Mouse (Mus musculus): ENCODE data around the gene Rims1. TPM values are rescaled to one million over a fixed set of nuclear protein-coding genes. Genes with fewer than 3 reads are reported as not detected.

Gene Rims1
- total and polyA plus RNA-seq, 2 experiments from 2014 or later = 26.2 to 65.5 TPM

DNA sequence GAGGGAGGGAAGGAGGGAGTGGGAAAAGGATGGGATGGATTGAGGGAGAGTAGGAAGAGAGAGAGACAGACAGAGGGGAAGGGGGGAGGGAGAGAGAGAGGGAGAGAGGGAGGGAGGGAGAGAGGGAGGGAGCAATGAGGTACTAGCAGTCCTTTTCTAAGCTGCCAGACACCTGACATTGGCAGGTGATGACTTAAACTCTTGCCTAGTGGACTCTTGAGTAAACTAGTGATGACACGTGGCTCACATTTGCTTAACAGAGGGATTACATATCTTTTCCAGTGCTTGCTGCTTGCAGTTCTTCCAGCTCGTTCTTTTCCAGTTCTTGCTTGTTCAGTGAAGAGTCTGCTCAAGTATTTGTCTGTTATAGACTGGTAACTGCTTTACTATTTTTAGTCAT lies 160.5 kb downstream of the Rims1 start:
- no peaks in the 10 kb centered on the region for H3K4me1 ChIP-seq (ENCODE audit: insufficient read depth, low read length)
- H3K36me3 ChIP-seq (ENCODE audit: insufficient read depth, low read length) = no peaks in the 10 kb centered on the region
- 40% methylated on average over 2 of the region's 2 CpGs for WGBS
- no peak for TF ChIP-seq CTCF (IDR thresholded peaks at IDR 0.05)
- no peak for DNase-seq (ENCODE audit: low spot score)
- H3K27me3 ChIP-seq (ENCODE audit: insufficient read depth, low read length) = no peaks in the 10 kb centered on the region
- no peak for ATAC-seq (ENCODE audit: low FRiP score)
- H3K4me3 ChIP-seq (ENCODE audit: low read depth, low read length) = no peak overlapping the region
- no peak overlapping the region for H3K9ac ChIP-seq (replicated peaks; ENCODE audit: low read length, poor library complexity, severe bottlenecking)
- H3K4me2 ChIP-seq (ENCODE audit: low read depth, low read length, poor library complexity, severe bottlenecking) = no peak overlapping the region
- no peaks in the 10 kb centered on the region for H3K9me3 ChIP-seq (ENCODE audit: low read length)
- H3K27ac ChIP-seq (ENCODE audit: low read depth, low read length) = no peak overlapping the region

DNA sequence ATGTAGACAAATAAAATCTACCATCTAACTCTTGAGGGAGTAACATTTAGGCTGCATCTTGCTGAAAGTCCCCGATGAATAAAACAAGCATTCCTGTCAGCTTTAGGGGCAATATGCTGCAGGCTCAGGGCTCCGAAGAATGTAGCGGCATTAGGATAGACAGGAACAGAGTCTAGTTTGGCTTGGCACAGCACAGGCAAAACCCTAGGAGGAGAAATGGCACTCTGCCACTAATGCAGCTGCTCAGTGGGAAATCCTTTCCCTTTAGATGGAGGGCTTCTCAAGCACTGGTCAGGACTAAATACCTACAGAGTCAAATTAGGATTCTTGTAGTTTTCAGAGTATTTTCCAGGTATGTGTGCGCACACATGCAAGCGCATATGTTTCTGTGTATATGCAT lies 165.2 kb downstream of the Rims1 start:
- no peak for TF ChIP-seq CTCF (IDR thresholded peaks at IDR 0.05)

DNA sequence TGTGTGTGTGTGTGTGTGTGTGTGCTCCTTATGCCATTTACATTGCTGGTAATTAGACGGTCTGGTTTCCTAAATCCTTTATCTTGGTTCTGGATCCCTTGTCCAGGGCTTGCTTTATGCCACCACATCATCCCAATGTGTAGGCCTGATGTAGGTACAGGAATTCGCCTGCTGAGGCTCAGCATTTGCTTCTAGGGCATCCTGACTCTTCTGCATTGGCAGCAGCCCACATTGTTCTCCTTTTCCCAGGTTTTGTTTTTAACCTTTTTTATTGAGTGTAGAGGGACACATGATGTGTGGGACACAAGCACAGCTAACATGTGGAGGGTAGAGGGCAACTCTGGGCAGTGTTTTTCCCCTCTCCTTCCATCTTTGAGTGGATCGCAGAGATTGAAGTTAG lies 166.1 kb downstream of the Rims1 start:
- ATAC-seq (ENCODE audit: low FRiP score) = no peak
- H3K36me3 ChIP-seq (ENCODE audit: insufficient read depth, low read length) = no peaks in the 10 kb centered on the region
- no peak for TF ChIP-seq CTCF (IDR thresholded peaks at IDR 0.05)
- no peaks in the 10 kb centered on the region for H3K4me1 ChIP-seq (ENCODE audit: insufficient read depth, low read length)
- no peaks in the 10 kb centered on the region for H3K27me3 ChIP-seq (ENCODE audit: insufficient read depth, low read length)
- 91% methylated on average over 3 of the region's 3 CpGs for WGBS
- DNase-seq (ENCODE audit: low spot score) = no peak
- no peak overlapping the region for H3K9ac ChIP-seq (replicated peaks; ENCODE audit: low read length, poor library complexity, severe bottlenecking)
- no peak overlapping the region for H3K4me3 ChIP-seq (ENCODE audit: low read depth, low read length)
- H3K27ac ChIP-seq (ENCODE audit: low read depth, low read length) = no peak overlapping the region
- H3K4me2 ChIP-seq (ENCODE audit: low read depth, low read length, poor library complexity, severe bottlenecking) = no peak overlapping the region
- no peaks in the 10 kb centered on the region for H3K9me3 ChIP-seq (ENCODE audit: low read length)

More for the DNA sequence above, 165.2 kb downstream of the Rims1 start:
- Histone ChIP-seq H3K9ac (replicated peaks; ENCODE audit: low read length, poor library complexity, severe bottlenecking) (no peak overlapping the region), H3K36me3 (ENCODE audit: insufficient read depth, low read length) (no peaks in the 10 kb centered on the region), H3K27me3 (ENCODE audit: insufficient read depth, low read length) (no peaks in the 10 kb centered on the region), H3K4me3 (ENCODE audit: low read depth, low read length) (no peak overlapping the region), H3K4me1 (ENCODE audit: insufficient read depth, low read length) (no peaks in the 10 kb centered on the region), H3K4me2 (ENCODE audit: low read depth, low read length, poor library complexity, severe bottlenecking) (no peak overlapping the region), H3K9me3 (ENCODE audit: low read length) (no peaks in the 10 kb centered on the region), H3K27ac (ENCODE audit: low read depth, low read length) (no peak overlapping the region)
- 68% methylated on average over 5 of the region's 5 CpGs for WGBS
- peak; percentile 77 for DNase-seq (ENCODE audit: low spot score)
- no peak for ATAC-seq (ENCODE audit: low FRiP score)

DNA sequence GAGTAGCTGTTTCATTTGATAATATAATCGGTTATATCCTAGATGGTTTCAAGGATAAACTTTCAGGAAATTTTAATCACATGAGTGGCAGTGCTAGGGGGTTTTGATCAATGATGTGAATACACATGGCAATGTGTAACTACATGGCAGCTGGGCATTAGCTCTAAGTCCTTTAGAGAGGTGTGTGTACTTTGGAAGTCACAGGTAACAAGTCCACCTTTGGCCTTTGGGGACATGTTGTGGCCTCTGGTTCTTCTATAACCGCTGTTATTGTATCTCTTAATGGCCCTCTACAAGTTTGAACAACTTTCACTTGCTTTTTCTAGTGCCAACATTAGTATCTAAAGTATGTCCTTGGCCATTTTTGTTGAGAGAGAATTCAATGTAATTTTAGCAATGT lies 171.9 kb downstream of the Rims1 start:
- Histone ChIP-seq H3K4me3 (ENCODE audit: low read depth, low read length) (no peak overlapping the region), H3K9ac (replicated peaks; ENCODE audit: low read length, poor library complexity, severe bottlenecking) (no peak overlapping the region), H3K36me3 (ENCODE audit: insufficient read depth, low read length) (no peaks in the 10 kb centered on the region), H3K27me3 (ENCODE audit: insufficient read depth, low read length) (no peaks in the 10 kb centered on the region), H3K4me2 (ENCODE audit: low read depth, low read length, poor library complexity, severe bottlenecking) (no peak overlapping the region), H3K9me3 (ENCODE audit: low read length) (no peaks in the 10 kb centered on the region), H3K4me1 (ENCODE audit: insufficient read depth, low read length) (no peaks in the 10 kb centered on the region), H3K27ac (ENCODE audit: low read depth, low read length) (no peak overlapping the region)
- DNase-seq (ENCODE audit: low spot score) = no peak
- WGBS = 97% methylated on average over 2 of the region's 2 CpGs
- TF ChIP-seq CTCF (IDR thresholded peaks at IDR 0.05) = no peak
- ATAC-seq (ENCODE audit: low FRiP score) = no peak

DNA sequence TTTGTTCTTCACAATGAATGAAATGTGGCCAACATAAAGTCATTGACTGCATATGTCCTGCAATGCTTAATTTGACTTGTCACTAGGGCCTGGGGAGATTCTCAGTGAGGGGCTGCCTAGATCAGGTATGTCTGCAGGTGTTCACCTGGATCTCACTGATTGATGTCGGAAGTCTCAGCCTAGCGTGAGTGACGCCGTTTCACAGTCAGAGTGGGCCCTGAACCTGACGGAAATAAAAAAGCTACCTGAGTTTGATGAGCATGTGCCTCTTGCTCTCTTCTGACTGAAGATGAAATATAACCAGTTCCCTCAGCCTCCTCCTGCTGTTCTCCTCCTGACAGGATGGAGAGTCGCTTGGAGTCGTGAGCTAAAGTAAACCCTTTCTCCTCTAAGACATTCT lies 173.2 kb downstream of the Rims1 start:
- TF ChIP-seq CTCF (IDR thresholded peaks at IDR 0.05) = no peak
- no peak overlapping the region for H3K4me2 ChIP-seq (ENCODE audit: low read depth, low read length, poor library complexity, severe bottlenecking)
- no peak overlapping the region for H3K27ac ChIP-seq (ENCODE audit: low read depth, low read length)
- 75% methylated on average over 7 of the region's 7 CpGs for WGBS
- no peak for ATAC-seq (ENCODE audit: low FRiP score)
- no peaks in the 10 kb centered on the region for H3K4me1 ChIP-seq (ENCODE audit: insufficient read depth, low read length)
- DNase-seq (ENCODE audit: low spot score) = no peak
- no peak overlapping the region for H3K9ac ChIP-seq (replicated peaks; ENCODE audit: low read length, poor library complexity, severe bottlenecking)
- no peak overlapping the region for H3K4me3 ChIP-seq (ENCODE audit: low read depth, low read length)
- no peaks in the 10 kb centered on the region for H3K9me3 ChIP-seq (ENCODE audit: low read length)
- H3K27me3 ChIP-seq (ENCODE audit: insufficient read depth, low read length) = no peaks in the 10 kb centered on the region
- no peaks in the 10 kb centered on the region for H3K36me3 ChIP-seq (ENCODE audit: insufficient read depth, low read length)

DNA sequence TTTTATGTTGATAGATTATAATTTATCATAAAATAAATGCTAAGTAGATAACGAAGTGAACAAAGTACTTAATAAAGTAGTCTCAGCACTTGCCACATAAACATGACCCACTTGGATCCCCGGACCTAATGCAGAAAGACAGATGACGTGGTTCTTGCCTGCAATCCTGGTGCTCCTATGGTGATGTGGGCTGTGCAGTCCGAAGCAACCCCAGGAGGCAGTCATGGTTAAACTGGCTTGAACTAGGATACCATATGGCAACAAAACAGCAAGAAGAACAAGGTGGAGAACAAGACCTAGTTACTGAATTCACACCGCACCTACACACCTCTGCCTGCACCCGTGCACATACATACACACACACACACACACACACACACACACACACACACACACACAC lies 173.8 kb downstream of the Rims1 start:
- no peak for TF ChIP-seq CTCF (IDR thresholded peaks at IDR 0.05)
- H3K36me3 ChIP-seq (ENCODE audit: insufficient read depth, low read length) = no peaks in the 10 kb centered on the region
- H3K27ac ChIP-seq (ENCODE audit: low read depth, low read length) = no peak overlapping the region
- H3K9me3 ChIP-seq (ENCODE audit: low read length) = no peaks in the 10 kb centered on the region
- no peak overlapping the region for H3K4me2 ChIP-seq (ENCODE audit: low read depth, low read length, poor library complexity, severe bottlenecking)
- WGBS = 74% methylated on average over 6 of the region's 6 CpGs
- ATAC-seq (ENCODE audit: low FRiP score) (no peak), DNase-seq (ENCODE audit: low spot score) (peak; percentile 19)
- no peak overlapping the region for H3K4me3 ChIP-seq (ENCODE audit: low read depth, low read length)
- no peaks in the 10 kb centered on the region for H3K27me3 ChIP-seq (ENCODE audit: insufficient read depth, low read length)
- H3K9ac ChIP-seq (replicated peaks; ENCODE audit: low read length, poor library complexity, severe bottlenecking) = no peak overlapping the region
- H3K4me1 ChIP-seq (ENCODE audit: insufficient read depth, low read length) = no peaks in the 10 kb centered on the region
